Mouse (Mus musculus) limb, embryonic 11.5 days (tissue): ENCODE measurements around the gene Lnp1. TPM values are rescaled to one million over a fixed set of nuclear protein-coding genes. Genes with fewer than 3 reads are reported as not detected.
A peak's percentile ranks its signal among the peaks of the same experiment; 100 is the strongest.
"Not testable (repeated sequence)": the region's sequence is repeated elsewhere in the genome, so short reads cannot be mapped to it uniquely, and the experiment has no call there.

Experiments
- ATAC-seq: fragments of 200-750 bp; cut with Nextera tagmentation; 2 replicates; pipeline ENCODE4 v1.8.0; 2017; ENCODE audit warnings: low read depth; ENCODE audit not compliant: insufficient number of reproducible peaks, low FRiP score, low TSS enrichment
- DNase-seq: peaks from one replicate; pipeline ENCODE4 v3.0.0-alpha.2; 2015; ENCODE audit warnings: low spot score
- H3K27ac ChIP-seq: fragments of 300-500 bp; sonication (generic); replicated peaks from 2 replicates; pipeline ENCODE4 v1.5.1; 2014; ENCODE audit warnings: low read depth, mild to moderate bottlenecking, low read length
- H3K27me3 ChIP-seq: fragments of 300-500 bp; sonication (generic); 2 replicates; pipeline ENCODE4 v1.6.1; 2014; ENCODE audit warnings: mild to moderate bottlenecking, low read length, mixed read lengths; ENCODE audit not compliant: control insufficient read depth, insufficient read depth
- H3K36me3 ChIP-seq: fragments of 300-500 bp; sonication (generic); 2 replicates; pipeline ENCODE4 v1.6.1; 2014; ENCODE audit warnings: mild to moderate bottlenecking, low read length, moderate library complexity, mixed read lengths; ENCODE audit not compliant: control insufficient read depth, insufficient read depth
- H3K4me1 ChIP-seq: fragments of 300-500 bp; sonication (generic); 2 replicates; pipeline ENCODE4 v1.6.1; 2014; ENCODE audit warnings: low read length, mixed read lengths; ENCODE audit not compliant: control insufficient read depth, insufficient read depth
- H3K4me2 ChIP-seq: fragments of 300-500 bp; sonication (generic); 2 replicates; pipeline ENCODE4 v1.6.1; 2014; ENCODE audit warnings: low read depth, mild to moderate bottlenecking, moderate library complexity; ENCODE audit not compliant: severe bottlenecking
- H3K4me3 ChIP-seq: fragments of 300-500 bp; sonication (generic); 2 replicates; pipeline ENCODE4 v1.5.1; 2014; ENCODE audit warnings: low read depth, low read length
- H3K9ac ChIP-seq: fragments of 300-500 bp; sonication (generic); 2 replicates; pipeline ENCODE4 v1.6.1; 2014; ENCODE audit warnings: mild to moderate bottlenecking, low read length
- H3K9me3 ChIP-seq: fragments of 300-500 bp; sonication (generic); 2 replicates; pipeline ENCODE4 v1.6.1; 2016; ENCODE audit warnings: low read length; ENCODE audit not compliant: control insufficient read depth
- WGBS: fragments of 180-500 bp; shearing (Covaris S2); extraction: QIAGEN DNeasy Blood & Tissue Kit; methylation state at CpG from one replicate; pipeline ENCODE4 v1.1.7; 2014; 5-methylcytosine and 5-hydroxymethylcytosine counted together
- polyA plus RNA-seq: library from polyadenylated mRNA; unstranded; fragments of >200 nt; fragmentation: Nextera tagmentation; extraction: Ambion mirVana; gene quantifications from 2 replicates; pipeline ENCODE4 v1.2.1, GENCODE M21; 2014

Gene Lnp1
- polyA plus RNA-seq, result not detected in 2 replicates

DNA sequence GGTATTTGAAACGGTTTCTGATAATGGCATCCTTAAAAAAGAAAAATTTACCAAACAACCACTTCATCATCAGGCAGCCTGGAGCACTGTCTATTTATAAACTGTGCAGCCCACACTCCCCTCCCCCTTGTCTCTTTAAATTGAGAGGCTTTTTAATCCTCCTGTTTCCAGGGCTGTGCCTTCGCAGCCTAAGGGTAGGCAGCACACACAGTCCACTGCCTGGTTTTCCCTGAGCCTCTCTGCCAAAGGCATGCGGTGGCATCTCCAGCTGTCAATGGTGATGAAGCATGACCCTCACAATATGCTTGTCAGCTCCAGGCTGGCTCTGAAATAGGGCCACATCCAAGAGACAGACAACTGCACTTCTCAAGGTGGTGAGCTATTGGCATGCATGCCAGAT is at the start of gene Lnp1:
TSS of gene Lnp1 (minus strand) at position 39 of the 400 bp plus-strand sequence.
- no peak within 1 kb of the TSS for H3K27ac ChIP-seq
- no peak for ATAC-seq
- H3K36me3 ChIP-seq, result no peaks in the 10 kb centered on the region
- no peaks in the 10 kb centered on the region for H3K4me1 ChIP-seq
- H3K4me3 ChIP-seq, result no peak within 1 kb of the TSS
- H3K9me3 ChIP-seq, result no peaks in the 10 kb centered on the region
- DNase-seq, result no peak
- no peak within 1 kb of the TSS for H3K9ac ChIP-seq
- no peaks in the 10 kb centered on the region for H3K27me3 ChIP-seq
- H3K4me2 ChIP-seq, result no peak within 1 kb of the TSS
- 77% methylated on average over 3 of the region's 3 CpGs for WGBS

- 73% methylated on average over 3 of the region's 3 CpGs for WGBS
- no peak overlapping the region for H3K27ac ChIP-seq
- H3K4me1 ChIP-seq, result no peaks in the 10 kb centered on the region
- no peak overlapping the region for H3K9ac ChIP-seq
- no peak overlapping the region for H3K4me3 ChIP-seq
- ATAC-seq, result no peak
- H3K4me2 ChIP-seq, result no peak overlapping the region
- H3K36me3 ChIP-seq, result no peaks in the 10 kb centered on the region
- H3K27me3 ChIP-seq, result no peaks in the 10 kb centered on the region
- no peaks in the 10 kb centered on the region for H3K9me3 ChIP-seq
- DNase-seq, result no peak
These were observed 46.8 kb upstream of the Lnp1 start for GRCm38 (mm10) chr16:56974646-56975045.

DNA sequence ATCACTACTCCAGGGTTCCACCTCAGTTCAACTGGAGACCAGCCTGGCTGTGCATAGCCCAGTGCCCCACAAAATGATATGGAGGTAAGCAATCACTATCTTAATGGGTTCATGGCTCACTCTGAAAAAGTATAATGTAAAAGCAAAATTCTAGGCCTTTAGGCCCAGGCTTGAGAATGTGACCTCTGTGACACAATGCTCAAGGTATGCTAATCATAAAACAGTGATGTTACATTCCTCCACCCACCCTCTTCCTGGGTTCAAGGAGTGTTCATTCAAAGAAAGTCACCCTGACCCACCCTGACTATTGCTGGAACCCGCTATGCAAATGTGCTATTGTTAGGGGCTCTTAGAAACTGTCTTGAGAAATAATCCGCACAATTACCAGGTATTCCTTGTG is 30.4 kb upstream of the Lnp1 start:
- ATAC-seq, H3K36me3 ChIP-seq, H3K9ac ChIP-seq, H3K27ac ChIP-seq, DNase-seq, H3K4me1 ChIP-seq, H3K27me3 ChIP-seq, H3K4me2 ChIP-seq, H3K4me3 ChIP-seq, H3K9me3 ChIP-seq: not testable (repeated sequence)
- 92% methylated on average over 2 of the region's 2 CpGs for WGBS

DNA sequence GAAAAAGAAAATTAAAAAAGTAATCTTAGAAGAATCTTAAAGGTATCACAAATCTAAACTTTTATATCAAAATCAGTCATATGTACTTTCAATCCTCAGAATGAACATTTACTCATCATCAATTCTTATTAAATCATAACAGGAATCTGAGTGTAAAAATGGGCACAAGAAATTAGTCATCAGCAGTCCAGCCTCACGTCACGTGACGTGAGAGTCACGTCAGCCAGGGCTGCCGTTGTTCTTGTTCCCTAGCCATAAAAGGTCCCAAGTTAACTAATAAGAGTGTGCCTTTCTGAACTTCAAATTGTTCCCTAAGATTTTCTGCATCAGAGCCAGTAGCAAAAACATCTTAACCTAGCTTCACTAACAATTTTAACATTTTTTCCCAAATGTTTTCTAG is 21.2 kb upstream of the Lnp1 start:
- no peak for ATAC-seq
- Histone ChIP-seq H3K9me3 (no peaks in the 10 kb centered on the region), H3K9ac (no peak overlapping the region), H3K27me3 (no peaks in the 10 kb centered on the region), H3K27ac (no peak overlapping the region), H3K4me2 (no peak overlapping the region), H3K36me3 (no peaks in the 10 kb centered on the region), H3K4me1 (no peaks in the 10 kb centered on the region), H3K4me3 (no peak overlapping the region)
- whole genome bisulfite sequencing, result 90% methylated on average over 5 of the region's 5 CpGs
- no peak for DNase-seq

DNA sequence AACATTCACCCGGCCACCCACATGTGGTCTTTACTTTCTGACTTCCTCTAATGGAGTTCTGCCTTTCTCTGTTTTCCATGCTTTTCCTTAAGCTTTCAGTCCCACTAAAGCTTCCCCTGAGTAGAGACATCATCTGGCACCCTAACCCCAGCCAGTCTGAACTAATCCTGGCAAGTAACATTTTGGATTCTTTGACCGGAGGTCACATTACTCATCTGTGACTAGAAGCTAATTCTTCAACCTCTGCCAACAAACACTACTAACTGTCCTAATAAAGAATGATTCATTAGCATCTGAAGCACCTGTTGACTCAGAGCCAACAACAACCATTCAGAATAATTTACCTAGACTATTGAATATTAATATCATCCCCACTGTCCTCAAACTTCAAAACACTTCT is 14.5 kb upstream of the Lnp1 start:
- Histone ChIP-seq H3K27ac (no peak overlapping the region), H3K27me3 (no peaks in the 10 kb centered on the region), H3K36me3 (no peaks in the 10 kb centered on the region), H3K4me1 (no peaks in the 10 kb centered on the region), H3K4me3 (no peak overlapping the region), H3K9ac (no peak overlapping the region), H3K4me2 (no peak overlapping the region), H3K9me3 (no peaks in the 10 kb centered on the region)
- no peak for DNase-seq
- 90% methylated on average over 2 of the region's 2 CpGs for WGBS
- no peak for ATAC-seq

DNA sequence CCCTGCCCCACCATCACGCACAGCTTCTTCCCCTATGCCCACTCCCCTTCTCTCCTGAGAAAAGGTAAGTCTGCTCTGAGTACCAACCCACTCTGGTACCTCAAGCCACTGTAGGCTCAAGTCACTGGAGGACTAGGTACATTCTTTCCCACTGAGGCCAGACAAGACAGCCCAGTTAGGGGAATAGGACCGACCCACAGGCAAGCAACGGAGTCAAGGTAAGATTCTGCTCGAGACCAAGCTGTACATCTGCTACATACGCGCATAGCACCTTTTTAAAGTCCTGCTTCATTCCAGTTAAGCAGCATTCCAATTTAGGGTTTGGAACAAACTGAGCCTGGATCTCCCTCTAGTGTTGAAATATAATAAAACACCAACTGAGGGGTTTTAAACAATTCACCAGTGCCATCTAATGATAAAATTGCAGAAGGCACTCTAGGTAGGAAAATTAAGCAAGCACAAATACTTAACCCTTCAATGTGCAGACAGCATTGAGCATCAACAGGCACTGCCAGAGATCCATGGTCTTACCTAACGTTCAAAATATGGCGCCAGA is 7.7 kb downstream of the Lnp1 start:
- H3K4me2 ChIP-seq, result no peak overlapping the region
- no peak for ATAC-seq
- no peak overlapping the region for H3K4me3 ChIP-seq
- H3K27ac ChIP-seq, result no peak overlapping the region
- no peaks in the 10 kb centered on the region for H3K36me3 ChIP-seq
- WGBS, result 22% methylated on average over 8 of the region's 8 CpGs
- H3K9ac ChIP-seq, result no peak overlapping the region
- DNase-seq, result peak; percentile 28
- H3K27me3 ChIP-seq, result no peaks in the 10 kb centered on the region
- H3K4me1 ChIP-seq, result no peaks in the 10 kb centered on the region
- no peaks in the 10 kb centered on the region for H3K9me3 ChIP-seq

- Histone ChIP-seq H3K9me3 (no peaks in the 10 kb centered on the region), H3K4me2 (no peak overlapping the region), H3K36me3 (no peaks in the 10 kb centered on the region), H3K27ac (no peak overlapping the region), H3K27me3 (no peaks in the 10 kb centered on the region), H3K4me1 (no peaks in the 10 kb centered on the region), H3K9ac (no peak overlapping the region), H3K4me3 (no peak overlapping the region)
- 89% methylated on average over 7 of the region's 7 CpGs for WGBS
- no peak for ATAC-seq
- no peak for DNase-seq
These were observed 10.6 kb downstream of the Lnp1 start for GRCm38 (mm10) chr16:56917230-56917629.

- no peak overlapping the region for H3K4me2 ChIP-seq
- ATAC-seq (no peak), DNase-seq (no peak)
- H3K9ac ChIP-seq, result no peak overlapping the region
- H3K27ac ChIP-seq, result no peak overlapping the region
- no peaks in the 10 kb centered on the region for H3K36me3 ChIP-seq
- no peaks in the 10 kb centered on the region for H3K27me3 ChIP-seq
- no peak overlapping the region for H3K4me3 ChIP-seq
- H3K4me1 ChIP-seq, result no peaks in the 10 kb centered on the region
- no peaks in the 10 kb centered on the region for H3K9me3 ChIP-seq
- WGBS, result 77% methylated on average over 5 of the region's 5 CpGs
These were observed 18.9 kb downstream of the Lnp1 start for GRCm38 (mm10) chr16:56908986-56909385.

GRCm38 (mm10) chr16:56902206-56902605 is 25.7 kb downstream of the Lnp1 start:
- H3K4me1 ChIP-seq, H3K27ac ChIP-seq, H3K4me3 ChIP-seq, H3K9ac ChIP-seq, H3K27me3 ChIP-seq, H3K9me3 ChIP-seq, H3K4me2 ChIP-seq, H3K36me3 ChIP-seq, DNase-seq, ATAC-seq: not testable (repeated sequence)
- WGBS, result 64% methylated on average over 3 of the region's 3 CpGs
